In the genomic region with DNA sequence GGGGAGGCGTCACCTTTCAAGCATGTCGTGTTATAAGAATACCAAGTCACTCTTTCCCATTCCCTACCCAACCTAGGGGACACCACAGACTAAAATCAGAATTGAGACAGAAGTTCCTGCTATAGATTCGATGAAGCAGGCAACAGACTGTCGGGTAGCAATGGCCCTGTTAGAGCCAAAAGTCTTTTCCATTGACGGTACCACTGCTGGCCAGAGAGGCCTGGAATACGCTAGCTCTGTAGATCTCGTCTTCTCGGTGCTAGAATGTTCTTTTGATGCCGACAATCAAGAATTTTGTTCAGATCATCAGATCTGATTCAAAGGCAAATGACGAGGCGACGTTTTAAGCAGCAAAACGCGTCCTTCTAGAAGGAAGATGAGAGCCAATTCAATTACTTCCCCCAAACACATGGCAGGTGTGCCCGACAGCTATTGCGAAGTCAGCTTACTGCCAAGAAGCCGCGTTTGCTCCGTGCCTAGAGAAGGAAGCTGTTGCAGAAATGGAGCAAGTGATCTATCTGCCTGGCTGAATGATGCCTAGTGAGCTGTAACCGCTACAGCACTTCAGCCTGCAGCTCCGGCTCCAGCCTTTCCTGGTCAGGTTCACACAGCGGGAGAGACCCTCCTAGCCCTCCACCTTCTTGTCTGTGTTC, we compare ENCODE assay signal across 11 mouse cellular contexts.
DNase-seq lines count a peak whose midpoint lies in the region; ATAC-seq lines count a peak whose summit lies in the region.
"Had no signal": no experiment of that assay in that cellular context is flagged by ENCODE, and none has a peak within 500 bp of the region (broad histone marks: within the 10 kb centered on the region; RNA-seq: fewer than 3 reads in every experiment).

No protein-coding gene starts in this region.

- H3K27ac ChIP-seq in intestine, embryonic 14.5 days (ENCODE audit: low read depth), result no peak overlapping the region
- H3K27ac ChIP-seq in intestine, embryonic 16.5 days (ENCODE audit: low read length), result no peak overlapping the region
- no peak overlapping the region for H3K27ac ChIP-seq in midbrain, embryonic 14.5 days (replicated peaks; ENCODE audit: low read depth, low read length)
- H3K27ac ChIP-seq in embryonic facial prominence, embryonic 10.5 days (replicated peaks), result no peak overlapping the region
- H3K27ac ChIP-seq: midbrain, embryonic 12.5 days had no signal

- no peak for ATAC-seq in intestine, embryonic 14.5 days (replicated peaks; ENCODE audit: low FRiP score, low TSS enrichment, low read depth)
- no peak for ATAC-seq in intestine, embryonic 16.5 days
- ATAC-seq in midbrain, embryonic 14.5 days (ENCODE audit: low FRiP score, low TSS enrichment), result no peak
- ATAC-seq: activated CD4-positive, CD25-positive, alpha-beta regulatory T cell, adult 4 months had no signal

- no peaks in the 10 kb centered on the region for H3K36me3 ChIP-seq in intestine, embryonic 14.5 days (ENCODE audit: control insufficient read depth, insufficient read depth, low read length)
- H3K36me3 ChIP-seq in intestine, embryonic 16.5 days (ENCODE audit: control insufficient read depth, insufficient read depth, low read length), result no peaks in the 10 kb centered on the region
- H3K36me3 ChIP-seq in midbrain, embryonic 14.5 days (ENCODE audit: control insufficient read depth, insufficient read depth, low read length), result no peaks in the 10 kb centered on the region
- H3K36me3 ChIP-seq in embryonic facial prominence, embryonic 10.5 days (replicated peaks), result no peaks in the 10 kb centered on the region
- H3K36me3 ChIP-seq: midbrain, embryonic 12.5 days had no signal

- H3K9me3 ChIP-seq in intestine, embryonic 14.5 days (ENCODE audit: control insufficient read depth, low read length), result no peaks in the 10 kb centered on the region
- no peaks in the 10 kb centered on the region for H3K9me3 ChIP-seq in intestine, embryonic 16.5 days (ENCODE audit: control insufficient read depth, low read length)
- H3K9me3 ChIP-seq in midbrain, embryonic 14.5 days (ENCODE audit: control insufficient read depth, low read length), result no peaks in the 10 kb centered on the region
- H3K9me3 ChIP-seq in embryonic facial prominence, embryonic 10.5 days, result no peaks in the 10 kb centered on the region
- H3K9me3 ChIP-seq: midbrain, embryonic 12.5 days had no signal

- DNase-seq in intestine, embryonic 14.5 days (ENCODE audit: low spot score), result peak; percentile 15
- DNase-seq in cerebellum, postnatal 36 days, result peak; percentile 14 to 18
- peak; percentile 30 to 40 for DNase-seq in layer of hippocampus, postnatal 10 days (ENCODE audit: low spot score in 2 of 2)
- peak; percentile 38 for DNase-seq in right cerebral cortex, postnatal 14 days
- DNase-seq in midbrain, embryonic 14.5 days, result no peak
- DNase-seq in liver, result no peak
- no peak for DNase-seq in embryonic facial prominence, embryonic 10.5 days (ENCODE audit: low spot score)

- H3K27me3 ChIP-seq in intestine, embryonic 14.5 days (replicated peaks; ENCODE audit: control insufficient read depth, insufficient read depth, low read length), result no peaks in the 10 kb centered on the region
- no peaks in the 10 kb centered on the region for H3K27me3 ChIP-seq in intestine, embryonic 16.5 days (replicated peaks; ENCODE audit: control insufficient read depth, insufficient read depth, low read length)
- no peaks in the 10 kb centered on the region for H3K27me3 ChIP-seq in midbrain, embryonic 14.5 days (ENCODE audit: control insufficient read depth, insufficient read depth, low read length)
- H3K27me3 ChIP-seq in embryonic facial prominence, embryonic 10.5 days (replicated peaks; ENCODE audit: low read depth, poor library complexity, severe bottlenecking), result no peaks in the 10 kb centered on the region
- H3K27me3 ChIP-seq: midbrain, embryonic 12.5 days had no signal

- H3K4me2 ChIP-seq in intestine, embryonic 14.5 days (ENCODE audit: low read length), result no peak overlapping the region
- H3K4me2 ChIP-seq in intestine, embryonic 16.5 days (ENCODE audit: low read depth, low read length), result no peak overlapping the region
- no peak overlapping the region for H3K4me2 ChIP-seq in midbrain, embryonic 14.5 days (ENCODE audit: low read length)
- H3K4me2 ChIP-seq: liver, embryonic 11.5 days; midbrain, embryonic 12.5 days had no signal

- no peaks in the 10 kb centered on the region for H3K4me1 ChIP-seq in intestine, embryonic 14.5 days (replicated peaks; ENCODE audit: control insufficient read depth, insufficient read depth, low read length)
- no peaks in the 10 kb centered on the region for H3K4me1 ChIP-seq in intestine, embryonic 16.5 days (ENCODE audit: control insufficient read depth, insufficient read depth, low read length)
- H3K4me1 ChIP-seq in midbrain, embryonic 14.5 days (ENCODE audit: control insufficient read depth, insufficient read depth, low read length), result no peaks in the 10 kb centered on the region
- H3K4me1 ChIP-seq in embryonic facial prominence, embryonic 10.5 days, result no peaks in the 10 kb centered on the region
- H3K4me1 ChIP-seq: midbrain, embryonic 12.5 days had no signal

- H3K9ac ChIP-seq in intestine, embryonic 14.5 days (ENCODE audit: low read length), result no peak overlapping the region
- H3K9ac ChIP-seq in intestine, embryonic 16.5 days (ENCODE audit: low read depth, low read length), result no peak overlapping the region
- H3K9ac ChIP-seq in midbrain, embryonic 14.5 days (replicated peaks; ENCODE audit: low read length), result no peak overlapping the region
- H3K9ac ChIP-seq: midbrain, embryonic 12.5 days had no signal

- no peak overlapping the region for H3K4me3 ChIP-seq in intestine, embryonic 14.5 days (ENCODE audit: low read depth, low read length)
- no peak overlapping the region for H3K4me3 ChIP-seq in intestine, embryonic 16.5 days (ENCODE audit: low read length)
- no peak overlapping the region for H3K4me3 ChIP-seq in midbrain, embryonic 14.5 days (replicated peaks; ENCODE audit: low read depth, low read length)
- no peak overlapping the region for H3K4me3 ChIP-seq in embryonic facial prominence, embryonic 10.5 days
- H3K4me3 ChIP-seq: midbrain, embryonic 12.5 days had no signal

- WGBS in intestine, embryonic 14.5 days, result 89% methylated on average over 22 of the region's 22 CpGs
- WGBS in intestine, embryonic 16.5 days, result 87% methylated on average over 22 of the region's 22 CpGs
- 89% methylated on average over 22 of the region's 22 CpGs for WGBS in midbrain, embryonic 14.5 days
- 89% methylated on average over 22 of the region's 22 CpGs for WGBS in embryonic facial prominence, embryonic 10.5 days

Comparison
In these comparisons a context has a peak if more than half of its experiments do, and no peak if none do; other contexts are left out.
1. DNase-seq: peak in intestine, embryonic 14.5 days (single experiment), cerebellum, postnatal 36 days (2 of 2), layer of hippocampus, postnatal 10 days (2 of 2) and right cerebral cortex, postnatal 14 days (single experiment); none in midbrain, embryonic 14.5 days (single experiment), liver (single experiment) and embryonic facial prominence, embryonic 10.5 days (single experiment).